Mouse (Mus musculus): Measurements from ENCODE around the gene Cacnb4.

DNA sequence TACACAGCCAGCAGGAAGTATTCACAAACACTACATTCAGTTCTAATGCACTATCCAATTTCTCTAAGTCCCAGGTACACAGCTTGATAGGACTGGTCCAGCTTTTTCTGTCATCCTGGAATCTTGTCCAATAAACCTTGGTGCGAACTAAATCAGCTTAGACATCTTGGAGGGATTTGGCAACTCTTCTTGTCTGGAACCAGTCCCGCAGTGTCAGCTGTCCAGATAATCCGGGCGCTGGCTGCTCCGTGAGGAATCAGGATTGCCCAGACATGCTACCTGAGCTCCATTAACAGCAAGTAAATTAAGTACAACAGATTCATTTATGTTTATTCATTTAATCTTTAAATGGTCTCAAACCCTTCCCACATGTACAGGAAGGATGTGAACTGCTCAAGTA lies 61.2 kb downstream of the Cacnb4 start:
- TF ChIP-seq POLR2A (IDR thresholded peaks at IDR 0.05; ENCODE audit: insufficient read length, low read depth), result no peak
- TF ChIP-seq POLR2AphosphoS2 (IDR thresholded peaks at IDR 0.05; ENCODE audit: insufficient read length, low read depth), result no peak
- no peak for TF ChIP-seq SRF (IDR thresholded peaks at IDR 0.05; ENCODE audit: control insufficient read depth, insufficient read length, low read depth)
- no peak for TF ChIP-seq E2F4 (IDR thresholded peaks at IDR 0.05; ENCODE audit: insufficient read depth)

All from myocyte (in vitro differentiated cells).